Mouse (Mus musculus) liver, adult 2 months (tissue): Measurements from ENCODE around the gene Impdh1.

Experiments used
- CTCF ChIP-seq: fragments of 200-500 bp; IDR thresholded peaks from 2 replicates; pipeline ENCODE4 v1.5.1; 2011; ENCODE audit warnings: low read depth, low read length, control low read depth
- POLR2A ChIP-seq: fragments of 200-500 bp; IDR thresholded peaks from 2 replicates; pipeline ENCODE4 v1.6.1; 2011; ENCODE audit warnings: low read length, control low read depth; ENCODE audit not compliant: insufficient read depth; ENCODE audit errors: extremely low read depth

DNA sequence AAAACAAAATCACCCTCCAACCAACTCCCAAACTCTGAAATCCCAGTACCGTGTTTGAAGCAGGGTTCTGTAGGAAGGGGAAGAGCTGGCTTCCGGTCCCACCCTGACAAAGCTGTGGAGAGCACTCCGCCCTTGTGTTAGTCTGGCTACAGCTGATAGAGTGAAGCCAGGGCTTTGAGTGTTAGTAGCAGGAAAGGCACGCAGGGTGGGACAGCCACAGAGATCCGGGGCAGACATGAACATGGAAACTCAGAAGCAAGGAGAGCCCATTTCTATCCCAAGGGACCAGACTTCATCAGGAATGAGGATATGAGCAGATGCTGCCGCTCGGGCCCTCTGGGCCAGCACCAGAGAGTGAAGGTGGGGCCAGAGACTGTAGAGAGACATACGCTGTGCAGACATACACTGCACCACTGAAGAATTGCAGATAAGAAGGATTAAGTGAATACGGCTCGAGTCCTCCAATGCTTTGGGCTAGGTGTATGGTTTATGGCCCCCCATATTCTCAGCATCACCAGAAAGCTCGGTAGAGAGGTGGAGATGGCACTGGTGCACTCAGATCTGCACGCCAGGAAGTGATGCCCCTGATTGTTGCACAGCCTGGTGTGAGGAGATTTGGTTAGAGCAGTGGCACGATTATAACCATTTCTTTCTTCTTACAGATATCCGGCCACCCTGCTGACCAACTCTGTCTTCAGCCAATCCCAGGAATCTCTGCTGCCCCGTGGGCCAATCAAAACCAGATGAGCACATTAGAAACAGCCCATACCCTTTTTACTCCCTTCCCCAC is 22.0 kb downstream of the Impdh1 start:
- TF ChIP-seq CTCF: no peak
- TF ChIP-seq POLR2A: no peak
